Mouse (Mus musculus) megakaryocyte, embryonic 14.5 days (primary cell): ENCODE results near the gene D17Wsu92e.

Experiments used
- FLI1 ChIP-seq: IDR thresholded peaks from 2 replicates; pipeline ENCODE4 v1.6.1; 2012; ENCODE audit warnings: low read length, inconsistent platforms, mixed read lengths
- GATA1 ChIP-seq: IDR thresholded peaks from 3 replicates; pipeline ENCODE4 v1.6.1; 2012; ENCODE audit warnings: mixed read lengths, low read length, inconsistent platforms, borderline replicate concordance

- TF ChIP-seq FLI1, result no peak
- no peak for TF ChIP-seq GATA1
These were observed 41.6 kb downstream of the D17Wsu92e start for GRCm38 (mm10) chr17:27778671-27779355.
